Mouse (Mus musculus) liver, embryonic 14.5 days (tissue): ENCODE results near the gene Spcs3.

Source experiments
- CTCF ChIP-seq: IDR thresholded peaks from 2 replicates; pipeline ENCODE4 v1.5.1; 2016; ENCODE audit warnings: antibody characterized with exemption, low read depth, control low read depth
- EP300 ChIP-seq: IDR thresholded peaks from 2 replicates; pipeline ENCODE4 v1.6.1; 2016; ENCODE audit warnings: antibody characterized with exemption, low read depth

- TF ChIP-seq CTCF: no peak
- no peak for TF ChIP-seq EP300
Observed at GRCm38 (mm10) chr8:54529382-54530296, at the start of gene Spcs3, which contains the start of gene Asb5.
